Mouse (Mus musculus) megakaryocyte, embryonic 14.5 days (primary cell): Measurements from ENCODE around the gene Ap1g1.

Experiments used
- FLI1 ChIP-seq: IDR thresholded peaks from 2 replicates; pipeline ENCODE4 v1.6.1; 2012; ENCODE audit warnings: low read length, inconsistent platforms, mixed read lengths
- GATA1 ChIP-seq: IDR thresholded peaks from 3 replicates; pipeline ENCODE4 v1.6.1; 2012; ENCODE audit warnings: mixed read lengths, low read length, inconsistent platforms, borderline replicate concordance

DNA sequence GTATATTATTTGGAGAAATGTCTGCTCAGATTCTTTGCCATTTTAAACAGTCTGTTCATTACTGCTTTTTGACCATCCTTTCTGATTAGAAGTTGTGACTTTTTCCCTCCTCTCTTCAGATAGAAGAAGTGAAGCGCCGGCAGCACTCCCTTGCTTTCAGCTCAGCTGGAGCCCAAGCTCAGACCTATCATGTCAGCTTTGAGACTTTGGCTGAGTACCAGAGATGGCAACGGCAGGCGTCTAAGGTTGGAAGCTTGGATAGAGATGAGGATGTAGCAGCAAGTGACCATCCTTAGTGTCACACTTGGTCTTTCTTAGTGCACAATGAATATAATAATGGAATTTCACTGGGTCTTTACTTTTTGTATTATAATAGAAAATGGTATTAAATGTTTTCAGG is 129.0 kb downstream of the Ap1g1 start:
- TF ChIP-seq GATA1, result no peak
- TF ChIP-seq FLI1, result no peak
